Mouse (Mus musculus) adrenal gland, adult 2 months (tissue): ENCODE measurements at regions not wholly inside any gene's neighbourhood (a gene's known extent, or its start where the extent isn't known, plus 50 kb on each side); places are given as distances from the start of the nearest gene placed in this dataset.

Experiments
- DNase-seq: peaks from one replicate; pipeline ENCODE4 v3.0.0; 2021

DNA sequence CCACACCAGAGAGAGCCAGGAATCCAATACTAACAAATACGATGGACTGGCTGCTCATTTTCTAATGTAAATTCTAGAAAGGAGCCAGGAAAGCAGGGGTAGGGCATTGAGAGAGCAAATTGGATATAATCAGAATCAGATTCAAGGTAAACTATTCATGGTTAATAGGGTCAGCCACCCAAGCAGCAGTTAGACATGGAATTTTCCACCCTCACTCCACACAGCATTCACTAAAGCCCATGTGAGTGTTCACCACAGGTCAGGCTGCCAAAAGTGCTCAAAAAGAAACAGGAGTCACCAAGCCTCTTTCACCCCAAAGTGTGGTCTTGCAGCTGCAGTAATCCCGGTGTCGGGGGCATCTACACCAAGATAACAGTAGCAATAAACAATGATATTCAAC is 596.9 kb downstream of the Tox3 start:
- DNase-seq: no peak

DNA sequence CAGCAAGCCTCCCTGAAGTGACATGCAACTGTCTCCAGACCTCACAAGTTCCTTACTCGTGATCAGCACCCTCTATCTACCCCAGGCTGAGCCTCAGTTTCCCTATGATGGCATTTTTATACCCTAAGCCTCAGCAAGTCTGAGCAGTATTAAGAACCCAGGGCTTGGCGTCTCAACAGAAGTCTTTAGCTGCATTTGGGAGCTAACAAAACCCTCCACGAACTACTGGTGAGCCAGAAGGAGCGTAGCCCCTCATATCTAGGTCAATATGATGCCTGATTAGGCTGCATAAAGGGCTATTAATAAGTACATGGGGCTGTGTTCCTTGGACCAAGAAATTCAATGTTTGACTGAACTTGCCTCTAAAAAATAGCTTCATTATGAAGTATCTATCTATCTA is 600.4 kb downstream of the Tox3 start:
- no peak for DNase-seq

DNA sequence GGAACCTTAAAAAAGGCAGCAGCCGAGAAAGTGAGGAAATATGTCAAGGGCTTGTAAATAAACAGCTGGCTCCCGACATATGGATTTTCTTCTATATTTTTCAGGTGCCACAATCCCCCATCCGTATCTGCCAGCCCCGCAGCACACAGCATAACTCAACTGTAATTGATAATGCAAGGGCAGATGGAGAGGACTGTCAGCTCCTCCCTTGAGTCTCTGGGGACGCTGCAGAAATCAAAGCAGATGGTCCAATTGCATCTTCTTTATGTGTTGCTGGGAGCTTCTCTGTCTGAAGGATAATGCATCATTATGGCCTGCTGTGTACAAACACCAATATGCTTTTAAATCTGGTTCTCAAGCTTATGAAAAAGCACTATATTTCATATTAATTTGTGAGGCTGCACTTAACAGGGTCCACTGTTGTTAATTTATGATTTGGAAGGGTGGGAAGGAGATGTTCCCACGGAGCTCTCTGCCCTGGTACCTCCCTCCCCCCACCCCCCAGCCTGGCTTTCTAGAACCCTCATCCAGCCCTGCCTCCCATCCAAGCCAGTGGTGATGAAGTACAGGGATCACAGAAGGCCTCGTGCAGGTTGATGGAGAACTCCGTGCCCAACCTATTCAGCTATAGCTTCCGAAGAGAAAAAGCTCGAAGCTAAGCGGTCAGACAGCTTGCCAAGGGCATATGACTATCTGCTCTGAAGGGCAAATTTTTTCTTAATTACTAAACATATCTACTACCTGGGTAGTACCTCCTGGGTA is 603.7 kb downstream of the Tox3 start:
- DNase-seq: no peak

DNA sequence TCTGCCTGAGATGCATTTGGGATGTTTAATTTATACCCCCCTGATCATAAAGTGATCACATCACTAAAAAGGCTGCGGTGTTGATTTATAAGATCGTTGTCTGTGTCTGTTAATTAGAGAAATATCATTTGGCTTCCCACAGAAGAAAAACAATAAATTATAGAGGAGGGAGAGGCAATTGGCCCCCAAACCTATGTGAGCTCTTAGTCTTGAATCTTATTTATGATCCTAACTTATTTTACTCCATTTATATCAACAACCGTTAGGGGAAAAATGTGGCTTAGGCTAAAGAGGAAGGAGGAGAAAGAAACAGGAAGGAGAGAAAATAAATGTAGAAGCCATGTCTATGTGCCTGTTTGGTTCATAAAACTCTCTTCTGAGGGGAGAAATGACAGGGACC is 609.5 kb downstream of the Tox3 start:
- no peak for DNase-seq

DNA sequence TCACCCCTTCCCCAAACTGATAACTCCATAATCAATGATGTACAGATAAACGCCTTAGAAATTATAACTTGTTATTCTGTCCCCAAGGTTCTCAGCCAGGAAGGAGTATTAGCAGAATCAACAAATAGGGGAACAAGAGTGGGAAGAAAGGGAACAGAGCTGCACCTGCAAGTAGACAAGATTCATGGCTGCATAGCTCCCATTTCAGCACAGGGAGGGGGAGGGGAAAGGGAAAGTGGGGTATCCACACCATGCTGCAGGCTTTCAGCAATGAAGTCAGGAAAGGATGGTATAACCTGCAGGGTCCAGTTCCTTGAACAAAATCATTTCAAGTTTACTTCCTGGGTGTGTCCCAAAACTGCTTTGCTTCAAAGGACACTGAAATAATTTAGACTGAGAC is 610.5 kb downstream of the Tox3 start:
- no peak for DNase-seq

DNA sequence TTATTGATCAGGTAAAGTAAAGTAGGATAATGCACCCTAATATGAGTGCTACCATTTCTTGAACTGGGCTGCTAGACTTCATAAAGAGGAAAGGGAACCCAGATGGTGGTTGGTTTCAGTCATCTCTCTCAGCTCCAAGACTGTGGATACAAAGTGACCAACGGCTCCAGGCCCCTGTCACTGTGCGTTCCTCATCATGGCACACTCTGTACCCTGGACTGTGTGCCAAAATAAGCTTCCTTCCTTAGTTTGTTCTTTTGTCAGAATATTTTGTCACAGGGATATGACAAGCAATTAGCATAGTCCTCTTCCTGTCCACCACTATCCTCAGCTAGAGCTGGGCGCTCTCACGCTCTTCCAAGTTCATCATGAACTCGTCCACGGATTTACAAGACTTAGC is 620.9 kb downstream of the Tox3 start:
- DNase-seq: no peak

DNA sequence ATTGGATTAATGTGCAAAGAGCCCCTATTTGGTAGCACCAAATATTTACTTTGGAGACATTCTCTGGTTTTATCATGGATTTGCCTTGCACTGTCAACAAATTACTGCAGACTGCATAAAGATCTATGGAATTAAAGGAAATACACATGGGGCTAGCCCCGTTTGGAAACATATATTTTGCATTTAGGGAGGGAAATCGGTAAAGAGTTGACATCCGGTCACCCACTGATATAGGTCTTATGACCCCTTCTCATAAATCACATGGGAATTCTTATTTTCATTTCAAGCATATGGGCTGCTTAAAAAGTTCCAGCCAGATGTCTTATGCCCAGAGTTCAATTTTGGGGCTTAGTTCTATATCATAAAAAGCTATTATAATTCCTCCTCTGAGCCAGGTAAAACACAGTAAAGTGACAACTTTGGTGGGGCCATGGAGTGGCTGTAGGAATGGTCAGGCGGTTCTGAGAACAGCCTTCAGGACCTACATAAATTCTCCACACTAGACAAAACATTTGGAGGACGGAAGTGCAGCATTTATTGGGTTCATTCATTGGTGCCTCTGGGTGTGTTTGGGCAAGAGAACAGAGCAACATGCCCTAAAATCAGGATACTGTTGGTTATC is 626.3 kb downstream of the Tox3 start:
- DNase-seq: no peak

DNA sequence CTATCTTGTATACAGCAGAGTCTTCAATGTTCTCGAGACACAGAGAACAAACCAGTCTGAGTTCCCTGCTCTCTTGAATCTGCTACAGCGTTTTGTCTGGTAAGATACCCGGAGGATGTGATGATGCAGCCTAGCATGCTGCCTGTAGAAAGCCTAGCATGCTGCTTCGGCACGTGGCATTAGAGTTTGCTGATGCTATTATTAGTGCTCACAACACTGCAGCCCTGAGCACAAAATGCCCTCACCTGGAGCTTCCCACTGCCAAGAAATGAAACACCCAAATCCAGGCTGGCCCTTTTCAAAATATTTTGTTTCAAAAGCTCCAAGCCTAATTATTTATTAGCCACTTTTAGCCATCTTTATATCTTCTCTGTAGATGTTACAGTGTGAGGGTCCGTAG is 634.3 kb downstream of the Tox3 start:
- DNase-seq: no peak

DNA sequence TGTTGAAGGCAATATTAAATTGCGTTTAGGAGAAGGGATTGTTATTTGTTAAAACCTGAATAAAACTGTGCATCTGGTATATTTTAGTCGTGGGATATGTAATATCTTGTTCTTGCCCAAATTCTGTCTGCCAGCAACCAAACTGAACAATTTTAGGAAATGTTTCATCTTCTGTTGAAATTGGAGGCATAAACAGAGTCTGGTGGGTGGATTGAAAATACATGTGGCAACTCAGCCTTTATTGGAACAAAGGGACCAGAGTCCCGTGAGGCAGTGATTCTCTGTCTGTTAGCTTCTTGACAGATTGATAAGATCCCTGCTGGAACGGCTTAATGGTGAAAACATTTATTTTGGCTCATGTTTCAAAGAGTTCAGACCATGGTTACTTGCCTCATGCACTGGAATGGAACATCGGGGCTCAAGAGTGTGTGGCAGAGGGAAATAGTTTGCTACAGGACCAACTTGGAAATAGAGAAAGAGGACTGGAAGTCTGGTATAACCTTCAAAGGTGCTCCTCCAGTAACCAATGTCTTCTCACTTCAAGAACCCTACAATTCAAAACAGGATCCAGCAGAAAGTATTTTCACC is 640.7 kb downstream of the Tox3 start:
- no peak for DNase-seq

DNA sequence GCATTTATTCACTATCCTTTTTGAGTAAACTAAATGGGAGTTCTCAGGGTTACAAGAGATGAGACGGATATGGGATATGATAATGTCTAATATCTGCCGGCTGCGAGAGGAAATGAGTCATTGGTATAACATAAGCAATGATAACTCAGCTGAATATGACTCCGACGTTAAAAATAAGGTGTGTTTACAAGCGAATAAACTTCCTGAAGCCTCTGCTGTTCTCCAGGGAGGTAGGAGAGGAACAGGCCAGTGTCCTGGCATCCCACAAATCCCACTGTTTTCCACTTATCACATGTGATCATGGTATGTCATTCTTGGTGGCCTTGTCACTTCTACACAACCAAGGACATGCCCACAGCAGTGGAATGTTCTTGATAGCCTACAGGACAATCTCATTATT is 641.7 kb upstream of the Sall1 start:
- DNase-seq: no peak

DNA sequence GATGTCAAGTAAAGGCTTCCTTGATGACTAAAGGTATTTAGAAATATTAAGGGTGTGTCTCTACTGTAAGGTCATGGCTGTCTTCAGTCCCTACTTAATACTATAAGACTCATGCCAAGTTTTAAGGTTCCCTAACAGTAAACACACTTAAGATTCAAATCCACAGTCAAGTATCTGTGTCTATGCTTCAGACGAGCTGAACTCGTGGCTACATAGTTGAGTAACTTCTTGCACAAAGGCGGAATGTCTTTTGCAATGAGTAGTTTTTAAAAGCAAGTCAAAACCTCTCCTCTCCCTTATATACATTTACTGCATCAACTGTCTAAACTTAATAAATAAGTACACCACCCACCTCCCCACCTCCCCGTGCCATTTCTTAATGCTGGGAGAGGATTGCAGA is 637.0 kb upstream of the Sall1 start:
- DNase-seq: no peak

DNA sequence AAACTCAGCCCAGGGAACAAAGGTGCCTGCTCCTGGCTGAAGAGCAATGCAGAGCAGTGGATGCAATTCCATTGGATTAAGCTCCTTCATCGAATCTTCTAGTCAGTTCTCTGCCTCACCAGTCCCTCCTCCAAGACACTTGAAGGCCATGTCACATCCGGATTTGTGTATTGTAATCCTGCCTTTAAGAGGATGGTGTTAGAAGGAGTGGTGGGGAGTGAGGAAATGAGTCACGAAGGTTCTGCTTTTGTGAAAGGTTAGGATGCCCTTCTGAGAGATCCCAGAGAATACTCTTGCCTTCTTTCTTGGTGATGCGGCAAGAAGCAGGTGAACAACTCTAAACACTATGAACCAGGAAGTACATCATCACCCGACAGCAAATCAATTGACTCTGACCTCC is 636.4 kb upstream of the Sall1 start:
- DNase-seq: no peak

DNA sequence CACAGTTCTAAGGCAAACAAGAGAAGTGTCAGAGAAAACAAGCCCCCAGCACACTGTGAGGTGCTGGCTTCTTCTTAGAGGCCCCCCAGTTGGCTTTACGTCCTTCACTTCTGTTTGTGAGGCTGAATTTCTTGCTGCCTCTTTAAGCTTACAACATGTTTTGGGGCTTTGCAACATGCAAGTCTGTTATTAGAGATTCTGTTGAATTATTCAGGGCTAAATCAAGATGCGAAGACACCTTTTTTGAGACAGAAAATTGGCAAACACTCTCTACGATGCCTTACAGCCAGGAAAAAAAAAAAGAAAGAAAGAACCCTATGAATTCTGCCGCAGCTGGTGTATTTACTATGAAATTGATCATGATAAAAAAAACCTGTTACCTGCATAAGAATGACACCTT is 635.6 kb upstream of the Sall1 start:
- DNase-seq: no peak

DNA sequence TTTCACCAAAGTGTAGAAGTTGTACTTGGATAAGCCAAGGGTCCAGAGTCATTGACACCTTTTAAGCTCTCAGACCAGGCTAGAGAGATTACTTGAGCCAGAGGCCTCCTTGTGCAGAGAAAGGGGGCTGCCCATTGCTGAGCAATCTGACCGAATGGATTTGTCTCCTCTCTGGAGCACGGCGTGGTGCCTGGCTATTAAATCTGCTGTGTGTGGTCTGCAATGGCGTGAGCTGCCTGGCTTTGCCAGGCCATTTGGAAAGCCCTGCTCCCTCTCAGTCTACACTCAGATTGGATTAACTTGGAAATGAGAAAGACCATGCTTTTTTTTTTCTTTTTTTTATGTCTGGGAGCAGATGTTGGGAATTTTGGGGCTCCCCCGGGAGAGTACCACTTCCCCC is 633.3 kb upstream of the Sall1 start:
- no peak for DNase-seq

DNA sequence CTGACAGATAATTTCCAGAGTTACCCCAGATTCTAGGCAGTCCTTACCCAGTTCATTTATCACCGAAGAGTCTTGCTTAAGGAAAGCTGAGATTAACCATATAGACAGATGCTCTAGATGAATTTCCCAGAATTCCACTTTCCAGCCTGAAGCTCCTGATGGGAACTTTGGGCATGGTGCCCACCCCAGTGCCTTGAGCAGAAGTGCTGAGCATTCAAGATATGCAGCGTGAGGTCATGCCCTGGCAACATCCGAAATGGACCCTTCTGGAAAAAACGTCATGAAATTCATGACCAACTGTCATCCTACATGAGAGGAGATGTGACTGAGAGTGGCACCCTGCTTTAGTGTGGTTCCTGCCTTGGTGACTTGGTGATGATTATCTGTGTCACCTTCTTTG is 629.9 kb upstream of the Sall1 start:
- DNase-seq: no peak

DNA sequence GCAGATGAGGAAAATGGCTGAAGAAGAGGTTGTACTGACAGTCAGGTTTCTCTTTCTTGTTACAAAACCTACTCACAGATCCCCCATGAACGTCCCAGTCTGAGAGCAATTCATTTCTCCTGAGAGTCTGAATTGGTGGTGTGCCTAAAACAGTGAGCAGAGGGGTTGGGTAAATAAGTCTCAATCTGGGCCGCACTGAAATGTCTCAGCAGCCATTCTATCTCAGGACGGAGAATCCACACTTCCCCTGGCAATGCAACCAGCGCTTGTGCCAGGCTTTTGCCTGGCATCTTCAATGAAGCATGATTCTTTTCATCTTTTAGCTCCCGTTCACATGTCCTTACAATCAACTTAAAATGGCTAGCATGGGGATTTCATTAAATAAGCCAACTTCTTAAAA is 628.7 kb upstream of the Sall1 start:
- no peak for DNase-seq

DNA sequence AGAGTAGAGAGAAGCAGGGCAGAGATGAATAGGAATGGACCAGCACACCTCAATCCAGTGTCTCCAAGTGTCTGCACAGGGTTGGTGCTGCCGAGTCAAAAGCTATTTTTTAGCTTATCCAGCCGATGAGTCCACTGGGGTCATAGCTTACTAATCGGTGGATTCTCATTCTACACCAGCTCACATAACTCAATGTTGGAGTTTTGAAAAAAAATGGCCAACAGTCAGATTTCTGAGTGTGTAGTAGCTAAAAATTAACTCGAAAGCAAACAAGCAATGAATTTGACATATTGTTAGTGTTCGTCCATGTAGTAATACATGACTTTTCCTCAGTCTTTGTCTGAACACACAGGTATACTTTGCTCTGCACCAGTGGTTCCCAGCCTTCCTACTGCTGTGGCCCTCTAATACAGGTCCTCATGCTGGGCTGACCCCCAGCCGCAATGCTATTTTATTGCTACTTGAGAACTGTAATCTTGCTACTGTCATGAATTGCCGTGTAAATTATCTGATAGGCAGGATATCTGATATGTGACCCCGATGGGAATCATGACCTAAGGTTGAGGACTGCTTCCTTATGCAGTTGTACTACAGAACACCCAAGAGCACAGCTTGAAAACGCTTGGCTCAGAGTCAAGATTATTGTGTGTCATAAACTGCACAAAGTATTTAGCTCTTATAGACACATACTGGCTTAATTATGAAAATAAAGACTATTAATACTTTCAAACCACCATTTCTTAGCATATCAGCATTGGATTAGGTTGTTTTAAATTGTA is 621.1 kb upstream of the Sall1 start:
- DNase-seq: no peak

DNA sequence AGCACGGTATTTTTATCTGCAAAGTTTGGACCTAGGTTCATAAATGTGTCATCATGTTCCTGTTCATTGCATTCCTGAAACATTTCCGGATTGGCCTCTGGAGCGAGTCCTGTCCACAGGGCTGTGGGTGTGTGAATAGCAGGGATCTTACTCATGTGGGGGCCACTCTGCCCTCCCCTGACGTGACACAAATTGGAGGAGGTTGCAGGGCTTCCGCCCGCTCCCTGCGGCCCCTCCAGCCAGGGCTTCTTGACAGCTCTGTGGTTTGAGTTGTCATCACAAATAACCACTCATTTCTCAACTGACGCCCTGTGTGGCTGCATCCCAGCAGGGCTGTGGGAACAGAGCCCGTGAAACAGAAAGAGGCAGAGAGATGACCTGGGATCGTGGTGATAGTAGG is 619.9 kb upstream of the Sall1 start:
- peak; percentile 15 for DNase-seq

DNA sequence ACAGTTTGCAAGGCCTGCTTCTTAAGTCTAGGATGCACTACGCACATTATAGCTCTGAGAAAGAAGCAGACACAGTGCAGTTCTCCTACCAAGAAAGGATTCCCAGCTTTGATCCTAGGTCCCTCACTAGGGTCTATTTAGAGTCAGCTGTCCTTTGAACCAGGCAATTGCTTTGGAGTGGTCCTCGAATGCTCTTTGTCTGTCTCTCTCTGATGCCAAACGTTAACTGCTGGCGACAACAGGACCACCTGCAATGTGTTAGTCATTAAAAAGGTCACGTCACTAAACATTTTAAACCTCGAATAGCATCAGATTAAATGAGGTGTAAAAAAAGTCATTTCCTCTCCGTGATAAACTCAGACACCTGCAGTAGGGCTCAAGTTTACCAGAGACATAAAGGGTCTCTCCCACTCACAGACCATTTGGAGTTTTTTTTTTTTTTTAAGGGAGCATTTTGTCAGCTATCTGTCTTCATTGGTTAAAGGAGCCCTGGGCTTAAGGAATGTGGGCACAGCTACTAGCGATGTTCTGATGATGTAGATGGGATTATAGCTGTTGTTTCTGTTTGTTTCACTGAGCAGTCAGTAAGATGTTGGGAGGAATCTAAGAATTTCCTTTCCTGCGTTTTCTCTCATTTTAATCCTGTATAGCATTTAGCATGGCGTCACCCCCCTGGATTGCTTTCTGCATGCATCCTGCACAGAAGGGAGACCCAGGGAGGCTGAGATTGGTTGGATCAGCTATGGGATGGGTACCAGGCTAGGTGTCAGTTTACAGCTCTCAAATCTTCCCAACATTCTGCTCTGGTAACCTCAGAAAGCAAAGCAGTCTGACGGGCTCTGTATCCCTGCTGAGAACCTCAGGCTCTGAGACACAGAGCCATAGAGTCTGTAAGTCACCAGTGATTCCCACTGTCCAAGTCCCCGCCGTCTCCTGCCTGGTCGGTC is 615.3 kb upstream of the Sall1 start:
- no peak for DNase-seq

DNA sequence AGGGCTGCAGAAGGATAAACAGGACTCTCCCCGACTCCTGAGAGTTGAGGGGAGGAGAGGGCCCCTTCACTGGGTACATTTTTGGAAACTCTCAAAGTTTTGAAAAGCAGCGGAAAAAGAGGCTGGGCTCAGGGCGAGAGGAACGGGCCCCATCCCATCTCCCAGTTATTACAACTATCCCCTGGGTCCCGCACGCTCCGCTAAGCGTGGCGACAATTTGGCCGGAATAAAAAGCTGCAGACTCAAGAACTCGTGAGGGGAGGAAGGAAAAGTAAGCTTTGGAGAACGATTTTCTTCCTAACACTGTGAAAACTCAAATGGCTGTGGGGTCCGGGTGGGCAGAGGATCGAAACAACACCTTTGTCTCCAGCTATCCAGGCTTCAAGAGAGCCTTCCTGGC is 611.4 kb upstream of the Sall1 start:
- no peak for DNase-seq

DNA sequence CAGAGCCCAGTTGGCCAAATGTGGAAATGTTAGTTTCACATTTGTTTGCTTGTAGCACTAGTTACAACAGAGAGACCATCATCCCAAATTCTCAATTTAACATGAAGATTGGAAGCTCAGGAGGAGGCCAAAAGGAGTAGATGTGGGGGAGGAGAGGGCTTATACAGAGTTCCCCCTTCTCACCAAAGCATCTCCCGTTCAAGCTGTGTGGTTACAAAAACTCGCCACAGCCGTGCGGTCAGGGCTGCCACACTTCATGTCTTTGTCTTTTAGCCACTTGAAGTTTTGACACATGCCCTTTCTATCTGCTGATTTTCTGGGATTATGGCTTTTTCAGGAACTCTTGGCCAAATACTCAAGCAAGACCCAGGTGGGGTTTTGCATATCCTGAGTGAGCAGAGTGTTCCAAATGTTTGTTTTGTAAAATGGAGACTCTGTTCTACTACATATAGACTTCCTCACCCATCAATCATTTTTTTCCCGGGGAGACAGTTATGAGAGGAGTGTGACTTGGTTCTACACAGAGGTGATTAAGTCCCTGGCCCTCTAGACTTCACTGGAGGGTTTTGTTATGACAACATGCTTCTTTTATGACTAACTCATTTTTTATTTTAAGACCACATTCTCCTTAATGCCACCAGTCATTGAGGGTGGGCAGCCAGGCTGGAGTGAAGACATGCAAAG is 605.4 kb upstream of the Sall1 start:
- no peak for DNase-seq
